Mouse (Mus musculus): Measurements from ENCODE around the gene Baz2a. TPM values are rescaled to one million over a fixed set of nuclear protein-coding genes. Genes with fewer than 3 reads are reported as not detected.
"Not testable (repeated sequence)": the region's sequence is repeated elsewhere in the genome, so short reads cannot be mapped to it uniquely, and the experiment has no call there.

Baz2a gene
- polyA plus RNA-seq, 1 experiment from 2014 or later = 14.0 TPM

GRCm38 (mm10) chr10:128148789-128149365, 57.5 kb downstream of the Baz2a start:
- no peaks in the 10 kb centered on the region for H3K27me3 ChIP-seq (ENCODE audit: control insufficient read depth, insufficient read depth, low read length)
- no peak for ATAC-seq (replicated peaks; ENCODE audit: insufficient number of reproducible peaks, low FRiP score, low TSS enrichment, low read depth)
- H3K36me3 ChIP-seq (replicated peaks; ENCODE audit: control insufficient read depth, insufficient read depth, low read depth, low read length) = no peaks in the 10 kb centered on the region
- H3K27ac ChIP-seq (replicated peaks; ENCODE audit: low read depth, low read length) = peak overlapping the region; percentile 44; the same call in 1 of the 2 replicates
- H3K4me1 ChIP-seq (ENCODE audit: control insufficient read depth, insufficient read depth, low read length) = peaks cover 4% of the 10 kb centered on the region; the same call in 1 of the 2 replicates
- no peak overlapping the region for H3K9ac ChIP-seq (replicated peaks; ENCODE audit: low read length)
- no peak overlapping the region for H3K4me3 ChIP-seq (ENCODE audit: low read depth, low read length)
- 87% methylated on average over 5 of the region's 5 CpGs for WGBS
- no peak for DNase-seq (ENCODE audit: low spot score)
- no peak overlapping the region for H3K4me2 ChIP-seq (ENCODE audit: low read depth, low read length)
- H3K9me3 ChIP-seq (replicated peaks; ENCODE audit: control insufficient read depth, low read length) = no peaks in the 10 kb centered on the region

- Histone ChIP-seq H3K9me3 (replicated peaks; ENCODE audit: control insufficient read depth, low read length) (no peaks in the 10 kb centered on the region), H3K9ac (replicated peaks; ENCODE audit: low read length) (0 out of 2 replicates have a peak overlapping the region, but pooled peaks have one; percentile 23), H3K27me3 (ENCODE audit: control insufficient read depth, insufficient read depth, low read length) (no peaks in the 10 kb centered on the region), H3K27ac (replicated peaks; ENCODE audit: low read depth, low read length) (peak overlapping the region; percentile 44; the same call in 1 of the 2 replicates), H3K36me3 (replicated peaks; ENCODE audit: control insufficient read depth, insufficient read depth, low read depth, low read length) (no peaks in the 10 kb centered on the region), H3K4me3 (ENCODE audit: low read depth, low read length) (no peak overlapping the region), H3K4me2 (ENCODE audit: low read depth, low read length) (peak overlapping the region; percentile 22; the same call in 1 of the 2 replicates), H3K4me1 (ENCODE audit: control insufficient read depth, insufficient read depth, low read length) (peaks cover 4% of the 10 kb centered on the region; the same call in 1 of the 2 replicates)
- WGBS = 0% methylated on average over 5 of the region's 5 CpGs
- peak; percentile 90 for ATAC-seq (replicated peaks; ENCODE audit: insufficient number of reproducible peaks, low FRiP score, low TSS enrichment, low read depth)
- peak; percentile 79 for DNase-seq (ENCODE audit: low spot score)
Observed at GRCm38 (mm10) chr10:128149592-128149991, 58.2 kb downstream of the Baz2a start.

GRCm38 (mm10) chr10:128150941-128151340, 59.6 kb downstream of the Baz2a start:
- Histone ChIP-seq H3K4me3 (ENCODE audit: low read depth, low read length) (no peak overlapping the region), H3K4me1 (ENCODE audit: control insufficient read depth, insufficient read depth, low read length) (peaks cover 4% of the 10 kb centered on the region; the same call in 1 of the 2 replicates), H3K27ac (replicated peaks; ENCODE audit: low read depth, low read length) (no peak overlapping the region), H3K36me3 (replicated peaks; ENCODE audit: control insufficient read depth, insufficient read depth, low read depth, low read length) (no peaks in the 10 kb centered on the region), H3K4me2 (ENCODE audit: low read depth, low read length) (no peak overlapping the region), H3K9ac (replicated peaks; ENCODE audit: low read length) (no peak overlapping the region), H3K27me3 (ENCODE audit: control insufficient read depth, insufficient read depth, low read length) (no peaks in the 10 kb centered on the region), H3K9me3 (replicated peaks; ENCODE audit: control insufficient read depth, low read length) (no peaks in the 10 kb centered on the region)
- WGBS = 80% methylated on average over 14 of the region's 14 CpGs
- no peak for DNase-seq (ENCODE audit: low spot score)
- ATAC-seq (replicated peaks; ENCODE audit: insufficient number of reproducible peaks, low FRiP score, low TSS enrichment, low read depth) = no peak

GRCm38 (mm10) chr10:128153978-128154377, 62.6 kb downstream of the Baz2a start:
- no peaks in the 10 kb centered on the region for H3K9me3 ChIP-seq (replicated peaks; ENCODE audit: control insufficient read depth, low read length)
- H3K27me3 ChIP-seq (ENCODE audit: control insufficient read depth, insufficient read depth, low read length) = no peaks in the 10 kb centered on the region
- WGBS = 89% methylated on average over 3 of the region's 3 CpGs
- H3K27ac ChIP-seq (replicated peaks; ENCODE audit: low read depth, low read length) = no peak overlapping the region
- H3K36me3 ChIP-seq (replicated peaks; ENCODE audit: control insufficient read depth, insufficient read depth, low read depth, low read length) = no peaks in the 10 kb centered on the region
- no peak for DNase-seq (ENCODE audit: low spot score)
- H3K4me2 ChIP-seq (ENCODE audit: low read depth, low read length) = no peak overlapping the region
- no peak overlapping the region for H3K9ac ChIP-seq (replicated peaks; ENCODE audit: low read length)
- peaks cover 4% of the 10 kb centered on the region; the same call in 1 of the 2 replicates for H3K4me1 ChIP-seq (ENCODE audit: control insufficient read depth, insufficient read depth, low read length)
- ATAC-seq (replicated peaks; ENCODE audit: insufficient number of reproducible peaks, low FRiP score, low TSS enrichment, low read depth) = no peak
- H3K4me3 ChIP-seq (ENCODE audit: low read depth, low read length) = no peak overlapping the region

GRCm38 (mm10) chr10:128165726-128166125, 74.3 kb downstream of the Baz2a start:
- 90% methylated on average over 2 of the region's 3 CpGs for WGBS
- H3K9me3 ChIP-seq (replicated peaks; ENCODE audit: control insufficient read depth, low read length); ATAC-seq (replicated peaks; ENCODE audit: insufficient number of reproducible peaks, low FRiP score, low TSS enrichment, low read depth); H3K27me3 ChIP-seq (ENCODE audit: control insufficient read depth, insufficient read depth, low read length); H3K4me1 ChIP-seq (ENCODE audit: control insufficient read depth, insufficient read depth, low read length); DNase-seq (ENCODE audit: low spot score); H3K27ac ChIP-seq (replicated peaks; ENCODE audit: low read depth, low read length); H3K36me3 ChIP-seq (replicated peaks; ENCODE audit: control insufficient read depth, insufficient read depth, low read depth, low read length); H3K4me3 ChIP-seq (ENCODE audit: low read depth, low read length); H3K9ac ChIP-seq (replicated peaks; ENCODE audit: low read length); H3K4me2 ChIP-seq (ENCODE audit: low read depth, low read length): not testable (repeated sequence)

GRCm38 (mm10) chr10:128167091-128167490, 75.7 kb downstream of the Baz2a start:
- Histone ChIP-seq H3K36me3 (replicated peaks; ENCODE audit: control insufficient read depth, insufficient read depth, low read depth, low read length) (no peaks in the 10 kb centered on the region), H3K4me2 (ENCODE audit: low read depth, low read length) (no peak overlapping the region)

GRCm38 (mm10) chr10:128171348-128171747, 80.0 kb downstream of the Baz2a start:
- not testable (repeated sequence) for H3K9ac ChIP-seq (replicated peaks; ENCODE audit: low read length); H3K36me3 ChIP-seq (replicated peaks; ENCODE audit: control insufficient read depth, insufficient read depth, low read depth, low read length); H3K27ac ChIP-seq (replicated peaks; ENCODE audit: low read depth, low read length); DNase-seq (ENCODE audit: low spot score); H3K4me1 ChIP-seq (ENCODE audit: control insufficient read depth, insufficient read depth, low read length); H3K9me3 ChIP-seq (replicated peaks; ENCODE audit: control insufficient read depth, low read length); ATAC-seq (replicated peaks; ENCODE audit: insufficient number of reproducible peaks, low FRiP score, low TSS enrichment, low read depth); H3K27me3 ChIP-seq (ENCODE audit: control insufficient read depth, insufficient read depth, low read length); H3K4me2 ChIP-seq (ENCODE audit: low read depth, low read length); H3K4me3 ChIP-seq (ENCODE audit: low read depth, low read length)
- 95% methylated on average over 10 of the region's 10 CpGs for WGBS

More at GRCm38 (mm10) chr10:128167091-128167490, 75.7 kb downstream of the Baz2a start:
- Histone ChIP-seq H3K27ac (replicated peaks; ENCODE audit: low read depth, low read length) (no peak overlapping the region), H3K9ac (replicated peaks; ENCODE audit: low read length) (no peak overlapping the region), H3K4me3 (ENCODE audit: low read depth, low read length) (no peak overlapping the region), H3K4me1 (ENCODE audit: control insufficient read depth, insufficient read depth, low read length) (no peaks in the 10 kb centered on the region), H3K27me3 (ENCODE audit: control insufficient read depth, insufficient read depth, low read length) (no peaks in the 10 kb centered on the region), H3K9me3 (replicated peaks; ENCODE audit: control insufficient read depth, low read length) (no peaks in the 10 kb centered on the region)
- DNase-seq (ENCODE audit: low spot score) (no peak), ATAC-seq (replicated peaks; ENCODE audit: insufficient number of reproducible peaks, low FRiP score, low TSS enrichment, low read depth) (no peak)
- 57% methylated on average over 6 of the region's 6 CpGs for WGBS

- H3K9ac ChIP-seq (replicated peaks; ENCODE audit: low read length) = peak overlapping the region; percentile 54
- no peaks in the 10 kb centered on the region for H3K27me3 ChIP-seq (ENCODE audit: control insufficient read depth, insufficient read depth, low read length)
- H3K4me1 ChIP-seq (ENCODE audit: control insufficient read depth, insufficient read depth, low read length) = peaks cover 3% of the 10 kb centered on the region; the same call in 1 of the 2 replicates
- ATAC-seq (replicated peaks; ENCODE audit: insufficient number of reproducible peaks, low FRiP score, low TSS enrichment, low read depth) (no peak), DNase-seq (ENCODE audit: low spot score) (peak; percentile 31)
- H3K27ac ChIP-seq (replicated peaks; ENCODE audit: low read depth, low read length) = no peak overlapping the region
- no peaks in the 10 kb centered on the region for H3K36me3 ChIP-seq (replicated peaks; ENCODE audit: control insufficient read depth, insufficient read depth, low read depth, low read length)
- 20% methylated on average over 3 of the region's 3 CpGs for WGBS
- H3K9me3 ChIP-seq (replicated peaks; ENCODE audit: control insufficient read depth, low read length) = no peaks in the 10 kb centered on the region
- peak overlapping the region; percentile 54 for H3K4me2 ChIP-seq (ENCODE audit: low read depth, low read length)
- H3K4me3 ChIP-seq (ENCODE audit: low read depth, low read length) = peak overlapping the region; percentile 47
Observed at GRCm38 (mm10) chr10:128175302-128175701, 83.9 kb downstream of the Baz2a start.

All from embryonic facial prominence, embryonic 11.5 days (tissue).